Mouse (Mus musculus): ENCODE measurements around the gene Gm9008. TPM values are rescaled to one million over a fixed set of nuclear protein-coding genes. Genes with fewer than 3 reads are reported as not detected.

Gene Gm9008
- not detected for polyA plus RNA-seq (2015; fragmentation: Illumina TruSeq; extraction: RNeasy Lipid Tissue Mini Kit (QIAGEN cat#74804); ENCODE audit: insufficient read depth, low read depth, low replicate concordance)

GRCm38 (mm10) chr6:76497054-76497835 lies at the start of gene Gm9008:
Gm9008 (minus strand) TSS chr6:76497784.

Measured in pancreas, adult 10 weeks (tissue).